Mouse (Mus musculus) layer of hippocampus, adult 9-11 months (tissue): Measurements from ENCODE around the gene 9930022D16Rik.

Experiments
- DNase-seq: peaks from one replicate; pipeline ENCODE4 v3.0.0; 2022

9930022D16Rik gene

GRCm38 (mm10) chr11:109458165-109458564 is 44.4 kb downstream of the 9930022D16Rik start:
- DNase-seq = no peak

GRCm38 (mm10) chr11:109460586-109460985 is 46.9 kb downstream of the 9930022D16Rik start:
- DNase-seq = no peak

- DNase-seq = no peak
Observed at GRCm38 (mm10) chr11:109465068-109465467, 51.4 kb downstream of the 9930022D16Rik start.

GRCm38 (mm10) chr11:109466987-109467386 is 53.3 kb downstream of the 9930022D16Rik start:
- no peak for DNase-seq

- no peak for DNase-seq
Observed at GRCm38 (mm10) chr11:109468133-109468532, 54.4 kb downstream of the 9930022D16Rik start.
